Mouse (Mus musculus) cerebellum, adult 9-11 months (tissue): ENCODE data around the gene Cacng7.
"Not testable (repeated sequence)": the region's sequence is repeated elsewhere in the genome, so short reads cannot be mapped to it uniquely, and the experiment has no call there.

ENCODE experiments used
- DNase-seq: peaks from one replicate; pipeline ENCODE4 v3.0.0; 2022

Cacng7 gene

DNA sequence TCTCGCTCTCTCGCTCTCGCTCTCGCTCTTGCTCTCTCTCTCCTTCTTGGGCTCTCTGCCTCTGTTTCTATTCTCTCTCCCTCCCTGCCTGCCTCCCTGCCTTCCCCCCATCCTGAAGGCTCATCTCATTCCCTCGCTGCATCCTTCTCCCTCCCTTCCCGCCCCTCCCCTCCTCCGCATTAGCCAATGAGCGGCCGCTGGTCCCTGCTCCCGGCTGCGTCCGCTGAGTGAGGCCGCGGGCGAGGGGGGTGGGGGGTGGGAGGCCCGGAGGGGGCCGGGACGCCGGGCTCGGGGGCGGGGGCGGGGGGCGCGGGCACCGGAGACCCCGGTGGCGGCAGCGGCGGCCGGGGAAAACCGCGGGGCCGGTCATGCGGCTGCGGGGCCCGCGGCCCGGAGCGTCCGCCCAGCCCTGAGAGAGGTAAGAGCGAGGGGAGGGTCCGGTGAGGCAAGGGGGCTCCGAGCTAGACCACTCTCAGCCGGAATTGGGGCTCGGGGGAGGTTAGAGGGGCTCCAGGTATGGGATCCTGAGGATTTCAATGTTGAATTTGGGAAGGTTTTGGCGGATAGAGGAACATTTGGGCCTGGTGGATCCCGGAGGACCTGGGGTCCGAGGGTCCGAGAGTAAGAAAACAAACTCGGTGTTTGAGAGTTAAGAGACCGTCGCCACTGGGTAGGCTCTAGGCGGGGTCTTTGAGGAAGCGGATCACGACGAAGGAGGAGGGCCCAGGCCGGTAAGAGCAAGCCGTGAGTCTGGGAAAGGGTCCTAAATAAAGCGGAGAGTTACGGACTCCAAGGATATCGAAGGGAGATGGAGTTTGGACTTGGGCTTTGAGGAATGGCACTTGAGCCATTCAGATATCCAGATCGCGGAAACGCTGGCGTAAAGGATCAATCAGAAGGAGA, at the start of gene Cacng7:
Cacng7 (plus strand) TSS at position 337 of the 903 bp plus-strand sequence.
- DNase-seq = peak; percentile 80

DNA sequence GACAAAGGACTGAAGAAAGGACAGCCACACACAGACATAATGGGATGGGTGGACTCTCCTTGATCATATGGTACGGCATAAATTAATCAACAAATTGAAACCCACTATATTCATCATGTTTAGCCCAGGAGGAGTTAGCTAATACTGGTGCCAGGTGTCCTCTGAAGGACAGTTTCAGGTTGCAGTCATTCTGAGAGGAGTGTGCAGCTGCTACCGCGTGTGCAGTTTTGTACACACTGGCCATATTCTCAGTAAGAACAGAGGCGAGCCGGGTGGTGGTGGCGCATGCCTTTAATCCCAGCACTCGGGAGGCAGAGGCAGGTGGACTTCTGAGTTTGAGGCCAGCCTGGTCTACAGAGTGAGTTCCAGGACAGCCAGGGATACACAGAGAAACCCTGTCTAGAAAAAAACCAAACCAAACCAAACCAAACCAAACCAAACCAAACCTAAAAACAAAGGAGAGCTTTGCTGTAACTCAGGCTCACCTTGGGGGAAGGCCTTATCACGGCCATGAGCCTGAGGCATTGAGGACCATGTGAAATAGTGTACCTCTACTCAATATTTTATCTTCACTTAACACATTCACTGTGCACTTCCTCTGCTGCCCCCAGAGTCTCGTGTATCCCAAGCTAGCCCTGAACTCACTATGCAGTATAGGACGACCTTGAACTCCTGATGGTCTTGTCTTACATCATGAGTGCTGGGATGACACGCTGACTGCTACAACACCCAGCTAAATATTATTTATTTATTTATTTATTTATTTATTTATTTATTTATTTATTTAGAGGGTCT, 49.5 kb upstream of the Cacng7 start:
- DNase-seq = no peak

DNA sequence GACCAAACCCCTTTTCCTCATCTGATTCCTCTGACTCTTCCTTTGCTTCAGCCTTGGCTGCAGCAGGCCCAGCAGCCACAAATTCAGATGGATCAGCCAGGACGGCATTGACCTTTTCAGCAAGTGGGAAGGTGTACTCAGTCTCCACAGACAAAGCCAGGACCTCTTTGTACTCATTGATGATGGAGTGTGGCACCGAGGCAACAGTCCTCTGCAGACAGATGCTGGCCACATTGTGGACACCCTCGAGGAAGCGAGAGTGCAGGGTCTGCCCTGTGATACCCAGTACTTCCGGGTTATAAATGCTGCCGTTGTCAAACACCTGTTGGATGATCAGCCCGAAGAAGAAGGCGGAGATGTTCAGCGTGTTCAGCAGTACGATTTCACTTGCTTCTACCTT, 48.2 kb upstream of the Cacng7 start:
- DNase-seq = no peak

DNA sequence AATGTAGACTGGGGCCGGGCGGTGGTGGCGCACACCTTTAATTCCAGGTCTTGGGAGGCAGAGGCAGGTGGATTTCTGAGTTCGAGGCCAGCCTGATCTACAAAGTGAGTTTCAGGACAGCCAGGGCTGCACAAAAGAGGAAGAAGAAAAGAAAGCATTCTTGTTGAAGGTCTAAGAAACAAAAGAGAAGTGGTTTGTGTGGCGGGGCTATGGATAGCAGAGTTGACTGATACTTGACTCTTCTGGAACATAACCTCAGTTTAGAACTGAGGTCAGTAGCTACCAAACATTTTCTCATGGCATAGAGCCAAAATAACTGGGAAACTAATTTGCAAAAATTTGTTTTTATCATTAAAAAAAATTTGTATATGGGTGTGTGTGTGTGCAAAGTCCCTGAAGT, 46.7 kb upstream of the Cacng7 start:
- no peak for DNase-seq

DNA sequence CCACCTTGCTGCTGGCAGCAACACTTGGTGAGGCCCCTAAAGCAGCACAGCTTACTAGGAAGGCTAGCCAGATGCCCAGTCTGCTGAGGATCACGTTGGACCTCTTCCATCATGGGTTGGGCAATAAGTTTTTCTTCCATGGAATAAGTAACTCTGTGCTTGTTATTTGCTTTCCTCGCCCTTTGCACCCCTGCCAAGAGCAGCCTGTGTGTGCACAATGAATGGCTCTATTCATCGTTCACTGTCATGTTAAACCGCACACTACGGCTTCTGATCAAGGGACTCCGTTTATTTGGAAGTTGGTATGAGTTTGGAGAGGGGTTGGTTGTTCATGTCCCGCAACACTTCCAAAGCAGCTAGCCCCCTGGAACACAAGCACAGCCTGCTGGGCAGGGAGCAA, 45.6 kb upstream of the Cacng7 start:
- no peak for DNase-seq

DNA sequence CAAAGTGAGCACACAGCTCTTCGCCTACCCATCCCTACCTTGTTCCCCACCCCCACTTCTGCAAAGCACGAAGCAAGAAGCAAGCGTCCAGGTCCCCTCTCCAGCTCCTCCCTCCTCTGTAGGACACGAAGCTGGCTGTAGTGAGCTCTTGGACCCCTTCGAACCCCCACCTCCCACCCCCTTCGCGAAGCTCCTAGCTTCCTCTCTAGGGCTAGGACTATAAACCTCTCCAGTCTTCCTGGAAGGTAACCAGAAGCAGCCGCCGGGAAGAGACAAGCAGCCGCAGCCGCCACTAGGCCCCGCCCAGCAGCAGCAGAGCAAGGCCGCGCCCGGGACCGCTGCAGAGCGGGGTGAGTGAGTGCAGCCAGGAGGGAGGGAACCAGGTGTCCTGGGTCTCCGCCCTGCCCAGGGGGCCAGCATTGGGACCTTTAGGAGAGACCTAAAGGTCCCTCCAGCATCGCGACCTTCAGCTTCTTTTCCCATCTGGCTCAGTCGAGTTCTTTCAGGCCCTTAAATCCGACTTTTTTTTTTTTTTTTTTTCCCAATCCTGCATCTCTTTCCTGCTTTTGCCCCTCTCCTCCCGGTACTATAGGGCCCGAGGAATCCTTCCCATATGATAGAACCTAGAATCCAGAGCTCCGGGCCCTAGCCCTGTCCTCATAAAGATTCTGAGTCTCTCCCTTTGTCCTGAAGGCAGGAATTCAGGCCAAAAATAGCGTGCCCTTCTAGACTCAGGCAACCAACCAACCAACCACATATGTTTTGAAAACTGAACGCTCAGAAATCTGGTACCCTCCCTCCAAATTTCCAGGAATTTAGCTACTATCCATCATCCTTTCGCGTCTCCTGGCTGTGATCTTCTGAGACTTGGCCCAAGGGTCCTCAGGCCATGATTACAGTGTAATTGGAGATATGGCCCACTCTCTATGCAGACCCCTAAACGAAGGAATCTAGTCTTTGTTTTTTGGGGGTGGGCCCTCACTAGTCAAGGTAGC, 43.5 kb upstream of the Cacng7 start, which contains the start of the genes Myadm and Prkcg:
Myadm (plus strand) TSS at position 105 of the 995 bp plus-strand sequence.
Prkcg (plus strand) TSS at position 204 of the 995 bp plus-strand sequence.
- DNase-seq = peak; percentile 86

DNA sequence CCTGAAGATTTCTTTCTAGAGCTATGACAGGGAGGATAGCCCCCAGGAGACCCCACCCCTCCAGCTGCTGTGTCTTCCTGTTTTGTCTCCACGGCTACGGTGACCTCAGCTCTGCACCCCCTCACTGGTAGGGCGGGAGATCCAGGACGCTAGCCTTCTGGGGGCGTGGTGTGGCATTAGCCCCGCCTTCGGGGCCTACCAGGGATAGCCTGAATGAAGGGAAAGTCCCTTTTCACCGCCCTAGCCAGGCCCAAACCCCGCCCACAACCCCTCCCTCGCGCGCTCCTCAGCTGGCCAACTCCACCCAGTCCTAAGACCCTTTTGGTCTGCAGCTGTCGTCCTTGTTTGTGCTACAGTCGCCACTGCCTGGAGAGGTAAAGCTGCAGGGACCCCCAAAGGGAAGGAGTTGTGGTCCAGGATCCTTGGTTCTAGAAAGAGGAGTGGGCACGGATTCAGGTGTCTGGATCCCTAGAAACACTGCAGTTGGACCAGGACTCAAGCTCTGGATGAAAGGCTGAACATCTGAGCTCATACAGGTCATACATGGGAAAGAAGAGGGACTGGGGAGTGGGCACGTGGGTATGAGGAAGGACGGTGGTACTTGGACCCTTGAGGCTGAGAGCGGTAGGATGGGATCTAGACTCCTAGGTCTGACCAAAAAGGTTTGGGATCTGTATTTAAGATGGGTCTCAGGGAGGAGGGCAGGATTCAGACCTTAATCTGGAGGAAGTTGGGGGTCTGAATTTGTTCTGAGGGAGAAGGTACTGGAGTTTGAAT, 42.3 kb upstream of the Cacng7 start:
- peak; percentile 94 for DNase-seq

DNA sequence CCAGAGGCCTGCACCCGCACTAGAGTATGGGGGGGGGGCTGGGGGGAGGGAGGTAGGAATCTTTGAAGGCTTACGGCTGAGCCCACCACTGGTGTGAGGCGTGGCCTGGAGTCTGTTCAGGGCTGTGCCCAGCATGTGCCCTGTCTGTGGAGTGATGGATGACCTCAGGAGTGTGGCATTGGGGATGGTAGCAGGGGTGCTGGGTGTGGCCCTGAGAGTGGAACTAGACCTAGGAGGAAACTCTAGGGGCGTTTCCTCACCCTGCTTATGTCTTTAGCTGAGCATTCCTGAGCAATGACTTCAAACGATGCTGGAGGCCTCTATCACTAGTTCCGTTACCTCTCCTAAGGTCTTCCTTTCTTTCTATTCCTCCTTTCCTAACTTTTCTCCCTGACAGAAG, 41.6 kb upstream of the Cacng7 start:
- DNase-seq = no peak

DNA sequence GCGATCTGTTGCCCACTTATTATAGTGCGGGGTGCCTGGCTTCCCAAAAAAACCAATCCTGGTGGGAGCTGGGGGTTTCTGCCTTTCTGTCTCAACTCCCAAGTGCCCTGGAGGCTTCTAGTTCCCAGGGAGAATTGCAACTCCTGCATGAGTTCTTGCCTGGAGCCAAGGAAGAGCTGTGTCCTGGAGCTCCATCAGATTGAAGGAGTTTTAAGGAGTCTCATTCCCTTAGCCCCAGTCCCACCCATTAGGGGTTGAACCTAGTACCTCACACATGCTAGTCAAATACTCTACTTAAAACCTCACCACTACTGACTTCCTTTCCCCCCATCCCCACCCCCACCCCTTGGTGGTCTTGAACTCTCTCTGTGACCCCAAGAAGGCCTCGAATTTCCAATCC, 41.0 kb upstream of the Cacng7 start:
- DNase-seq = no peak

DNA sequence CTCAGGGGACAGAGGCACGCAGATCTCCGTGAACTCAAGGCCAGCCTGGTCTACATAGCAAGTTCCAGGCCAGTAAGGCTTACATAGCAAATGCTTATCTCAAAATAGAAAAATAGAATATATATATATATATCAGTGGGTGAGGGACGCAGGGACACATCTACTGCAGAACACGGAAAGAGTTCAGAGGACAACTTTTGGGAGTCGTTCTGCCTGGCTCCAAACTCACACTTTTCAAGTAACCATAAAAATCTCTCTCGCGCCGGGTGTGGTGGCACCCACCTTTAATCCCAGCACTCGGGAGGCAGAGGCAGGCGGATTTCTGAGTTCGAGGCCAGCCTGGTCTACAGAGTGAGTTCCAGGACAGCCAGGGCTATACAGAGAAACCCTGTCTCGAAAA, 40.5 kb upstream of the Cacng7 start:
- not testable (repeated sequence) for DNase-seq

DNA sequence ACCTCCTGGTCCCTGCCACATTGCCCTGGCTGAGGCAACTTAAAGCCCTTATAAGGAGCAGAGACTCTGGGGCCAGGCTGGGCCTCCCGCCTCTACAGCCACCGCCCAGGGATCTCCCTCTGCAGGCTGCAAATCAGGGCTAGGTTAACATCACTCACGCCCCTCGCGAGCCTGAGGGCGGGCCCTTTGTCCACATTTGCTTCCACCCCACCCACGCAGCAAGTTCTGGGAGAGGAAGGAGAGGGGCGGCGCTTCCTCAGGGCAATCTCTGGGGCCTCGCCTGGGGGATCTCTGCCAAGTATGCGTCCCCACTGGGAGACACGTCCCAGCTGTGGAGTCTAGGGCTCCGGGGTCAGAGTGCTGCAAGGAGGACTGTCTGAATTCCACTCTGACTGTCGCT, 40.0 kb upstream of the Cacng7 start:
- peak; percentile 62 for DNase-seq

DNA sequence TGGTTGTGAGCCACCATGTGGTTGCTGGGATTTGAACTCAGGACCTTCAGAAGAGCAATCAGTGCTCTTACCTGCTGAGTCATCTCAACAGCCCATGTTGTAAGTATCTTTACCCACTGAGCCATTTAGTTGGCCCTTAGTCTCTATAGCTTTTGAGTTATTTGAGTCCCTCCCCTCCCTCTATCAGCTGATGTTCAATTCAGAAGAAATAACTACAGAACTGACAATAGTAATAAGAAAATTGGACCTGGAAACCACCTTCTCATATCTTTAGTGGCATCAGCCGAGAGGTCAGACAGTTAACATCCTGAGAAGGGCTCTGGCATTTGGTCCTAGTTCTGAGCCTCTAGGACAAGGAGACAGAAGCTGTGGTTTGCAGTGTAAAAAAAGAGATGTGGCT, 38.0 kb upstream of the Cacng7 start:
- no peak for DNase-seq

DNA sequence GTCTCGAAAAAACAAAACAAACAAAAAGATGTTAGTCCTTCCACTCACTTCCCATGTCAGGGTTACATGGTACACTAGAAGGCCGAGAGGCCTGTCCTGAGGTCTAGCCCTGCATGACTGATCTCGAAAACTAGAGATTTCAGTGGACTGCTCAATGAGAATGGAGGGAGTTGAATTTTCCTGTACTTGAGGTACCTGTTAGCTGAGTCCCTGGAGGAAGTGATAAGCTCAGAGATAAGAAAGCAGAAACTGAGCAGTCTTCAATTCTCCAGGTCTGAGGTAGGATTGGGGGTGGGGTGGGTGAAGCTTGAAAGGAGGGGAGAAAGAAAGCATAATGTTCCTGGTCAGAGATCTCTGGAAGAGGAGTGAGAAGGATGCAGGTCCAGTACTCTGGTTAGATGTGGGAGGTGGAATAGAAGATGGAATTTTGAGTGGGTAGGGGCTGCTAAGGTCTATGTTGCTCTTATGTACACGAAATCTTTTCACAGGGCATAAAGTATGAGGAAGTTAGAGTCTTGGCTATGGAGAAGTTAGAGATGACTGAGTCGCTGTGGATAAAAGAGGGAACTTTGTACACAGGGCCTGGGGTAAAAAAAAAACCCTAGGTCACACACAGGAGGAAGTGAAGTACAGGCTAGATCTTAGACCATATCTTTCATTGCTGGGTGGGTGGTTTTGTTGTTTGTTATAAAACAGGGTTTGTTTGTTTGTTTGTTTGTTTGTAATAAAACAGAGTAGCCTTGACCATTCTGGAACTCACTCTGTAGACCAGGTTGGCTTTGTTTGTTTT, 37.2 kb upstream of the Cacng7 start:
- DNase-seq = no peak

DNA sequence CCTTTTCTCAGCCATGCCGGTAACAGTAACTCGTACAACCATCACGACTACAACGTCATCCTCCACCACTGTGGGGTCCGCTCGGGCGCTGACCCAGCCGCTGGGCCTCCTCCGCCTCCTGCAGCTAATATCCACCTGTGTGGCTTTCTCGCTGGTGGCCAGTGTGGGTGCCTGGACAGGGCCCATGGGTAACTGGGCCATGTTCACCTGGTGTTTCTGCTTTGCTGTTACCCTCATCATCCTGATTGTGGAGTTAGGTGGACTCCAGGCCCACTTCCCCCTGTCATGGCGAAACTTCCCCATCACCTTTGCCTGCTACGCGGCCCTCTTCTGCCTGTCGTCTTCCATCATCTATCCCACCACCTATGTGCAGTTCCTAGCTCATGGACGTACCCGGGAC, 36.0 kb upstream of the Cacng7 start:
- no peak for DNase-seq

DNA sequence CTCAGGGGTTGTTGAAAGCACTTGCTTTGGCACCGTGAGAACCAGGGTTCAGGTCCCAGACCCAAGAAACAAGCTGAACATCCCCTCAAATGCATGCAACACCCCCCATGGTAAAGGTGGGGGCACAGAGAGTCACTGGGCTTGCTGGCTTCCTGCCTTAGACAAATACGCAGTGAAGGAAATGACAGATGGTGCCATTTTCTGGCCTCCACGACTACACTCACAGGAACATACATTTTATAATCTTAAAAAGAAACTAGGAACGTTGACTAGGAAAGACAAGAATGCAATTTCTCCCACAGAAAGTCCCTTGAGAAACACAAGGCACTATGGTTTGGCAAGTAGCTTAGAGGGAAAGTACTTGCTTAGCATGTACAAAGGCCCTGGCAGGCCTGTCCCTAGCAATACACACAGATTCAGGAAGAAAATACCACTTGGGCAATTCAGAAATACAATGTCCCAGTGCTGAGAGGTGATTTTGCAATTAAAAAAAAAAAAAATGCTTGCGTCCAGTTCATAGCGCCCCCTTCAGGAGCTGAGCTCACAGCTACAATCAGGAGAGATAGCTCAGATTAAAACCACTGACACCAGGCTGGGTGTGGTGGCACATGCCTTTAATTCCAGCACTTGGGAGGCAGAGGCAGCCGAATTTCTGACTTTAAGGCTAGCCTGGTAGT, 32.7 kb upstream of the Cacng7 start:
- DNase-seq = no peak

DNA sequence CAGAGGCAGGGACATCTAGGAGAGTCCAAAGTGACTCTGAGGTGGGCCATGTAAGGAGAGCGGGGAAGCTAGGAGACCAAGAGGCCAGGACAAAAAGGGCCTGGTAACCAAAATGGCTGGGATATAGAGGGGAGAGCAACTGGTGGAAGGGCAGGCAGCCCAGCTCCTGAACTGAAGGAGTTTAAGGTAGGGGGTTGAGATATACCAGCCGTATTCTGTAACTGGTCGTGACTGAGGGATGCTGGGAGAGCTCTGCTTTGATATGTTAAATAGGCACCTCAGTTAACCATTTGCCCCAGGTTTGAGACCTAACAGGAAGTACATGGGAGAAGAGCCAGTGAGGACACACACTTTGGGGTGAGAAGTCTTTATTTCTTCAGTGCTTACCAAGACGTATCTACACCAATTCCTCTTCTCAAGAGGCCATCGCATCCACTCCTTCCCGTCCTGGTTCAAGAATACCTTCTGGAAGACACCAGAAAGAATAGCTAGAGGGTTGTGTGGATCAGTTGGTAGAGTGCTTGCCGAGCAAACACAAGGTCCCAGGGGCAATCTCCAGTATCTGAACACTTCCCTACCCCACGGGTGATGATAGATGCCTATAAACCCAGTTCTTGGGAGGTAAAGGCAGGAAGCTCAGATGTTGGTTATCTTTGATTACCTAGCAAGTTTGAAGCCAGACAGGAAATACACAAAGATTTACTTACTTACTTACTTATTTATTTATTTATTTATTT, 31.7 kb upstream of the Cacng7 start:
- DNase-seq = no peak

DNA sequence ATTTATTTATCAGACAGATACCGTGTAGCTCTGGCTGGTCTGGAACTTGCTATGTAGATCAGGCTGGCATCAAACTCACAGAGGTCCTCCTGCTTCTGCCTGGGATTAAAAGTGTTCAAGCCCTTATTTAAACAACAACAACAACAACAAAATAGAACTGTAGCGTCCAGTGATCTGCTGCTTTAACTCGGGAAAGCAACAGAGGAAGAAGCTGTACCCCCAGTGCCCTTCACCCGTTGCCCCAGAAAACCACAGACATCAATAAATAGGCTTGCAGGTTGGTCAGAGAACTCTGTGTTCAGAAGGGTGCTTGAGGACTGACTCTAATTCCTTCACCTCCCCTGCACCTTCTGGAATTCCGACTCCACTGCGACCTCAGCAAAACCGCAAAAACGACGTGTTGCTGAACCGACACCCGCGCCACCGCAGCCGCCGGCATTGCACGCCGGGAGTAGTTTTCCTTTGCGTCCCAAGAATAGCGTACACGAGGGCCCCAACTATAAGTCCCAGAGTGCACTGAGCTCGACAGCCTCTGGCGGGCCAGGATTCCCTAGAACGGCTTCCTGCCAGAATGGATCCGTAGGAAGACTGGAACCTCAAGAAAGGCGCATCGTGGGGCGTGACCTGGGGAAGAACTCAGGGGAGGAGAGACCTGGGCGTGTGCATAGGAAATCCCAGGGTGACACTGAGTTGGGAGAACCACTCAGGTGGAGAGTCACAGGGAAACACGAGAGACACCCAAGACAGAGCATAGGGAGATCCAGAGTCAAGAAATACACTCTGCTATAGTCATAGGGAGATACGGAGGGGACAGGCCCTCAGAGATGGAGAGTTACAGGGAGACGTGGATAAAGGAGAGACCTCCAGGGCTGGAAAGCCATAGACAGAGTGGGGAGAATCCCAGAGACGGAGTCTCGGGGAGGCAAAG, 30.9 kb upstream of the Cacng7 start:
- peak; percentile 57 for DNase-seq

DNA sequence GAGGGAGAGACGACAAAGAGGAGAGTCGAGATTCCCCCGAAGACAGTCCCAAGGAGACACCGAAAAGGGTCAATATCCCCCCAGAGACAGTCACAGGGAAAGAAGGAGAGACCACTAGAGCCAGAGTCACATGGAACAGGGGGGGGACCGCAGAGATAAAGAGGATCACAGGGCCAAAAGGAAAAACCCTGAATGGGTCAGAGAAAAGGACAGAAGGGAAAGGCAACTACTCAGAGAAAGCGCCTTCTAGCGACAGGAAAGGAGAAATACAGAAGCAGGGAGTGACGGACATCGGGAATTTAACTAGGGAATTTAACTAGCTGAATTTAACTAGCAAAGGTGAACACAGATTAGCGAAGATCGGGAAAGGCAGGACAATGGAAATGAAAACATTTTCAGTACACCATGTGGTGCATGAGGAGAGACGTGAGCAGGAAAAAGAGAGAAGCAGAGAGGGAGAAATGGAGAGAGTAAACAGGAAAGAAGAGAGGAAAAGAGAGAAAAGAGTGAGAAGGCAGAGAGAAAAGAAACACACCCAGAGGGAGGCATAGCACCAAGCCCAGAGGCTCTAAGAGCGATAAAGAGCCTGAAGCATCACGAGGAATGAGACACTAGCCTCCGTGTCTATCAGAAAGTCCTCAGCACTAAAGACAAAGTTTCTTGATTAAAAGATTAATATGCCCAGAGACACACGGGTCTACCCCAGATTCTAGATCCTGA, 30.0 kb upstream of the Cacng7 start:
- DNase-seq = peak; percentile 52
